Mouse (Mus musculus): ENCODE data around the gene Abhd16b. TPM values are rescaled to one million over a fixed set of nuclear protein-coding genes. Genes with fewer than 3 reads are reported as not detected.
A peak's percentile ranks its signal among the peaks of the same experiment; 100 is the strongest.

Gene Abhd16b
- total RNA-seq, 1 experiment, result 0.36 TPM

GRCm38 (mm10) chr2:181457831-181458230 lies 35.2 kb upstream of the Abhd16b start:
- in situ Hi-C loops (cut with MboI; ENCODE audit: low sequenced_read_pairs in 2 of 2, unreplicated experiment in 2 of 2), result no loop called here
- H3K9me3 ChIP-seq (ENCODE audit: control insufficient read depth, insufficient read depth, low read depth, low read length), result no peaks in the 10 kb centered on the region
- no peak overlapping the region for H3K27ac ChIP-seq (ENCODE audit: insufficient read depth, low read depth, low read length, poor library complexity, severe bottlenecking)
- no peak overlapping the region for H3K9ac ChIP-seq (ENCODE audit: insufficient read depth, low read depth, low read length, poor library complexity, severe bottlenecking)
- peak overlapping the region in 1 of 2 experiments; percentile 62; a peak in 3 of 4 replicates for H3K4me3 ChIP-seq (ENCODE audit: insufficient read depth in 1 of 2, low read depth in 1 of 2, low read length in 2 of 2, poor library complexity in 1 of 2, severe bottlenecking in 1 of 2)
- TF ChIP-seq HCFC1 (IDR thresholded peaks at IDR 0.05; ENCODE audit: borderline replicate concordance, insufficient read depth, low read length) (no peak), ZC3H11A (IDR thresholded peaks at IDR 0.05; ENCODE audit: borderline replicate concordance, low read depth, low read length) (no peak), MAFK (IDR thresholded peaks at IDR 0.05; ENCODE audit: insufficient read depth, low read depth, low read length) (no peak), ZNF384 (IDR thresholded peaks at IDR 0.05; ENCODE audit: low read depth, low read length) (no peak), CHD2 (IDR thresholded peaks at IDR 0.05; ENCODE audit: low read depth, low read length) (no peak)
- H3K4me1 ChIP-seq (ENCODE audit: control insufficient read depth in 2 of 2, insufficient read depth in 2 of 2, low read length in 2 of 2, poor library complexity in 1 of 2), result peaks cover 3% of the 10 kb centered on the region in 2 experiments; a peak in 2 of 4 replicates
- no peaks in the 10 kb centered on the region for H3K36me3 ChIP-seq (ENCODE audit: control insufficient read depth, insufficient read depth, low read length, poor library complexity, severe bottlenecking)
- peak; percentile 15 for DNase-seq (ENCODE audit: low read depth, low spot score)

- Histone ChIP-seq H3K27ac (ENCODE audit: insufficient read depth, low read depth, low read length, poor library complexity, severe bottlenecking) (no peak overlapping the region), H3K4me3 (ENCODE audit: insufficient read depth in 1 of 2, low read depth in 1 of 2, low read length in 2 of 2, poor library complexity in 1 of 2, severe bottlenecking in 1 of 2) (peak overlapping the region; percentile 62 to 92), H3K4me1 (ENCODE audit: control insufficient read depth in 2 of 2, insufficient read depth in 2 of 2, low read length in 2 of 2, poor library complexity in 1 of 2) (peaks cover 3 to 5% of the 10 kb centered on the region in 2 experiments; a peak in 2 of 4 replicates), H3K9ac (ENCODE audit: insufficient read depth, low read depth, low read length, poor library complexity, severe bottlenecking) (peak overlapping the region; percentile 72), H3K9me3 (ENCODE audit: control insufficient read depth, insufficient read depth, low read depth, low read length) (no peaks in the 10 kb centered on the region), H3K36me3 (ENCODE audit: control insufficient read depth, insufficient read depth, low read length, poor library complexity, severe bottlenecking) (no peaks in the 10 kb centered on the region)
- peak; percentile 24 for DNase-seq (ENCODE audit: low read depth, low spot score)
- in situ Hi-C loops (cut with MboI; ENCODE audit: low sequenced_read_pairs in 2 of 2, unreplicated experiment in 2 of 2), result no loop called here
- no peak for TF ChIP-seq CHD2 (IDR thresholded peaks at IDR 0.05; ENCODE audit: low read depth, low read length)
- TF ChIP-seq HCFC1 (IDR thresholded peaks at IDR 0.05; ENCODE audit: borderline replicate concordance, insufficient read depth, low read length), result no peak
- TF ChIP-seq ZC3H11A (IDR thresholded peaks at IDR 0.05; ENCODE audit: borderline replicate concordance, low read depth, low read length), result no peak
- TF ChIP-seq MAFK (IDR thresholded peaks at IDR 0.05; ENCODE audit: insufficient read depth, low read depth, low read length), result no peak
- no peak for TF ChIP-seq ZNF384 (IDR thresholded peaks at IDR 0.05; ENCODE audit: low read depth, low read length)
Measured at GRCm38 (mm10) chr2:181458411-181459152, 34.4 kb upstream of the Abhd16b start.

GRCm38 (mm10) chr2:181459153-181459672 lies 33.8 kb upstream of the Abhd16b start, which contains the start of gene Zbtb46:
TSS of gene Zbtb46 (minus strand) at chr2:181459426.
- TF ChIP-seq CHD2 (IDR thresholded peaks at IDR 0.05; ENCODE audit: low read depth, low read length), result no peak
- TF ChIP-seq ZNF384 (IDR thresholded peaks at IDR 0.05; ENCODE audit: low read depth, low read length), result no peak
- no peak for TF ChIP-seq MAFK (IDR thresholded peaks at IDR 0.05; ENCODE audit: insufficient read depth, low read depth, low read length)
- TF ChIP-seq ZC3H11A (IDR thresholded peaks at IDR 0.05; ENCODE audit: borderline replicate concordance, low read depth, low read length), result no peak
- TF ChIP-seq HCFC1 (IDR thresholded peaks at IDR 0.05; ENCODE audit: borderline replicate concordance, insufficient read depth, low read length), result no peak
- no peak within 1 kb of the TSS for H3K27ac ChIP-seq (ENCODE audit: insufficient read depth, low read depth, low read length, poor library complexity, severe bottlenecking)
- in situ Hi-C loops (cut with MboI; ENCODE audit: low sequenced_read_pairs in 2 of 2, unreplicated experiment in 2 of 2), result no loop called here

GRCm38 (mm10) chr2:181459673-181460621 lies 33.1 kb upstream of the Abhd16b start:
- H3K9me3 ChIP-seq (ENCODE audit: control insufficient read depth, insufficient read depth, low read depth, low read length), result no peaks in the 10 kb centered on the region
- peaks cover 3 to 5% of the 10 kb centered on the region in 2 experiments; a peak in 2 of 4 replicates for H3K4me1 ChIP-seq (ENCODE audit: control insufficient read depth in 2 of 2, insufficient read depth in 2 of 2, low read length in 2 of 2, poor library complexity in 1 of 2)
- in situ Hi-C loops (cut with MboI; ENCODE audit: low sequenced_read_pairs in 2 of 2, unreplicated experiment in 2 of 2), result no loop called here
- no peak overlapping the region for H3K27ac ChIP-seq (ENCODE audit: insufficient read depth, low read depth, low read length, poor library complexity, severe bottlenecking)
- no peak for TF ChIP-seq ZC3H11A (IDR thresholded peaks at IDR 0.05; ENCODE audit: borderline replicate concordance, low read depth, low read length)
- TF ChIP-seq ZNF384 (IDR thresholded peaks at IDR 0.05; ENCODE audit: low read depth, low read length), result no peak
- no peak for TF ChIP-seq MAFK (IDR thresholded peaks at IDR 0.05; ENCODE audit: insufficient read depth, low read depth, low read length)
- no peak for TF ChIP-seq CHD2 (IDR thresholded peaks at IDR 0.05; ENCODE audit: low read depth, low read length)
- no peak for TF ChIP-seq HCFC1 (IDR thresholded peaks at IDR 0.05; ENCODE audit: borderline replicate concordance, insufficient read depth, low read length)
- H3K4me3 ChIP-seq (ENCODE audit: insufficient read depth in 1 of 2, low read depth in 1 of 2, low read length in 2 of 2, poor library complexity in 1 of 2, severe bottlenecking in 1 of 2), result peak overlapping the region; percentile 90 to 92
- H3K9ac ChIP-seq (ENCODE audit: insufficient read depth, low read depth, low read length, poor library complexity, severe bottlenecking), result peak overlapping the region; percentile 59
- peak; percentile 70 for DNase-seq (ENCODE audit: low read depth, low spot score)
- no peaks in the 10 kb centered on the region for H3K36me3 ChIP-seq (ENCODE audit: control insufficient read depth, insufficient read depth, low read length, poor library complexity, severe bottlenecking)

More at GRCm38 (mm10) chr2:181459153-181459672, 33.8 kb upstream of the Abhd16b start, which contains the start of gene Zbtb46:
- H3K9me3 ChIP-seq (ENCODE audit: control insufficient read depth, insufficient read depth, low read depth, low read length), result no peaks in the 10 kb centered on the region
- peak within 1 kb of the TSS; percentile 72 for H3K9ac ChIP-seq (ENCODE audit: insufficient read depth, low read depth, low read length, poor library complexity, severe bottlenecking)
- H3K4me1 ChIP-seq (ENCODE audit: control insufficient read depth in 2 of 2, insufficient read depth in 2 of 2, low read length in 2 of 2, poor library complexity in 1 of 2), result peaks cover 3 to 5% of the 10 kb centered on the region in 2 experiments; a peak in 2 of 4 replicates
- peak within 1 kb of the TSS; percentile 90 to 92 for H3K4me3 ChIP-seq (ENCODE audit: insufficient read depth in 1 of 2, low read depth in 1 of 2, low read length in 2 of 2, poor library complexity in 1 of 2, severe bottlenecking in 1 of 2)
- peak; percentile 47 for DNase-seq (ENCODE audit: low read depth, low spot score)
- no peaks in the 10 kb centered on the region for H3K36me3 ChIP-seq (ENCODE audit: control insufficient read depth, insufficient read depth, low read length, poor library complexity, severe bottlenecking)
